Mouse (Mus musculus) liver, embryonic 14.5 days (tissue): ENCODE measurements at regions not wholly inside any gene's neighbourhood (a gene's known extent, or its start where the extent isn't known, plus 50 kb on each side); places are given as distances from the start of the nearest gene placed in this dataset.

Experiments used
- CTCF ChIP-seq: IDR thresholded peaks from 2 replicates; pipeline ENCODE4 v1.5.1; 2016; ENCODE audit warnings: antibody characterized with exemption, low read depth, control low read depth
- EP300 ChIP-seq: IDR thresholded peaks from 2 replicates; pipeline ENCODE4 v1.6.1; 2016; ENCODE audit warnings: antibody characterized with exemption, low read depth

DNA sequence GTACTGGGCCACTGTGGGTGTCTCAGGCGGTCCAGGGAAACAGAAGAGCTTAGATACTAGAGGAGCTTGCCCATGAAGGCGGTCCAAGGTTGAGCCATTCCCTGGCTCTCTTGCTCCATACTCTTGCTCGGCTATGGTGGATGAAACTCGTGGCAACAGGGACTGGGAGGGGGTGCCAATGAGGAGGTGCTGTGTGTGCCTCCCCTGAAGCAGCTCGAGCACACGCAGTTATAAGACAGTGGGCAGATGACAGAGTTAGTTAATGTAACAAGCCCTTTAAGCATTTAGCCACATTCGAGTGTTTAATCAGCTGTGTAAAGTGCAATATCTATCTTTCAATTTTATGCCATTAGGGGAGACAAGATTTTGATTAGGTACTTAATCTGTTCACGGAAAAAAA is 237.5 kb downstream of the Dhx35 start:
- TF ChIP-seq CTCF (no peak), EP300 (no peak)
